Mouse (Mus musculus) thymus, postnatal 14 days (tissue): ENCODE measurements at regions not wholly inside any gene's neighbourhood (a gene's known extent, or its start where the extent isn't known, plus 50 kb on each side); places are given as distances from the start of the nearest gene placed in this dataset.
"Not testable (repeated sequence)": the region's sequence is repeated elsewhere in the genome, so short reads cannot be mapped to it uniquely, and the experiment has no call there.

ENCODE experiments used
- DNase-seq: peaks from one replicate; pipeline ENCODE4 v3.0.0; 2021

- no peak for DNase-seq
These were observed 139.9 kb downstream of the Sptssa start for GRCm38 (mm10) chr12:54516463-54516862.

- not testable (repeated sequence) for DNase-seq
These were observed 140.3 kb downstream of the Sptssa start for GRCm38 (mm10) chr12:54516039-54516438.

- no peak for DNase-seq
These were observed 146.5 kb downstream of the Sptssa start for GRCm38 (mm10) chr12:54509903-54510302.

- DNase-seq: no peak
These were observed 153.6 kb downstream of the Sptssa start for GRCm38 (mm10) chr12:54502775-54503174.

- no peak for DNase-seq
These were observed 156.4 kb downstream of the Sptssa start for GRCm38 (mm10) chr12:54499963-54500362.

- DNase-seq: no peak
These were observed 160.5 kb downstream of the Sptssa start for GRCm38 (mm10) chr12:54495701-54496374.

- no peak for DNase-seq
These were observed 161.5 kb downstream of the Sptssa start for GRCm38 (mm10) chr12:54494756-54495375.

- DNase-seq: no peak
These were observed 163.6 kb downstream of the Sptssa start for GRCm38 (mm10) chr12:54492737-54493136.

GRCm38 (mm10) chr12:54490460-54490859, 165.9 kb downstream of the Sptssa start:
- DNase-seq: no peak

- DNase-seq: peak; percentile 66
These were observed 166.7 kb downstream of the Sptssa start for GRCm38 (mm10) chr12:54489675-54490074.

- no peak for DNase-seq
These were observed 168.7 kb downstream of the Sptssa start for GRCm38 (mm10) chr12:54487689-54488088.

- no peak for DNase-seq
These were observed 174.4 kb downstream of the Sptssa start for GRCm38 (mm10) chr12:54482020-54482419.

GRCm38 (mm10) chr12:54479841-54480240, 176.5 kb downstream of the Sptssa start:
- DNase-seq: no peak

- no peak for DNase-seq
These were observed 183.5 kb downstream of the Sptssa start for GRCm38 (mm10) chr12:54472881-54473280.

- DNase-seq: peak; percentile 6
These were observed 184.0 kb downstream of the Sptssa start for GRCm38 (mm10) chr12:54472407-54472806.

GRCm38 (mm10) chr12:54467635-54468034, 188.7 kb downstream of the Sptssa start:
- no peak for DNase-seq

- DNase-seq: no peak
These were observed 192.6 kb downstream of the Sptssa start for GRCm38 (mm10) chr12:54463806-54464205.

- DNase-seq: no peak
These were observed 195.0 kb downstream of the Sptssa start for GRCm38 (mm10) chr12:54461411-54461810.

- no peak for DNase-seq
These were observed 196.2 kb downstream of the Sptssa start for GRCm38 (mm10) chr12:54460135-54460523.

GRCm38 (mm10) chr12:54459462-54460134, 196.8 kb downstream of the Sptssa start:
- no peak for DNase-seq

GRCm38 (mm10) chr12:54456731-54457130, 199.6 kb downstream of the Sptssa start:
- no peak for DNase-seq

- DNase-seq: no peak
These were observed 201.8 kb downstream of the Sptssa start for GRCm38 (mm10) chr12:54454606-54455005.

GRCm38 (mm10) chr12:54453343-54453742, 203.0 kb downstream of the Sptssa start:
- no peak for DNase-seq

- no peak for DNase-seq
These were observed 206.0 kb downstream of the Sptssa start for GRCm38 (mm10) chr12:54450369-54450768.
